Mouse (Mus musculus) stomach, embryonic 15.5 days (tissue): Measurements from ENCODE around the gene Hdac1. TPM values are rescaled to one million over a fixed set of nuclear protein-coding genes. Genes with fewer than 3 reads are reported as not detected.
A peak's percentile ranks its signal among the peaks of the same experiment; 100 is the strongest.

ENCODE experiments used
- ATAC-seq: fragments of 200-750 bp; cut with Nextera tagmentation; 2 replicates; pipeline ENCODE4 v1.8.0; 2017; ENCODE audit warnings: low read depth, moderate number of reproducible peaks, moderate TSS enrichment; ENCODE audit not compliant: insufficient read depth, low FRiP score
- H3K27ac ChIP-seq: fragments of 300-500 bp; sonication (generic); 2 replicates; pipeline ENCODE4 v1.5.1; 2015; ENCODE audit warnings: mild to moderate bottlenecking, inconsistent platforms
- H3K27me3 ChIP-seq: fragments of 300-500 bp; sonication (generic); replicated peaks from 2 replicates; pipeline ENCODE4 v1.6.1; 2015; ENCODE audit warnings: inconsistent platforms
- H3K36me3 ChIP-seq: fragments of 300-500 bp; sonication (generic); 2 replicates; pipeline ENCODE4 v1.6.1; 2015; ENCODE audit warnings: inconsistent platforms
- H3K4me1 ChIP-seq: fragments of 300-500 bp; sonication (generic); 2 replicates; pipeline ENCODE4 v1.6.1; 2015; ENCODE audit warnings: inconsistent platforms
- H3K4me2 ChIP-seq: fragments of 300-500 bp; sonication (generic); 2 replicates; pipeline ENCODE4 v1.6.1; 2015; ENCODE audit warnings: mild to moderate bottlenecking, inconsistent platforms
- H3K4me3 ChIP-seq: fragments of 300-500 bp; sonication (generic); replicated peaks from 2 replicates; pipeline ENCODE4 v1.5.1; 2015; ENCODE audit warnings: inconsistent platforms
- H3K9ac ChIP-seq: fragments of 300-500 bp; sonication (generic); 2 replicates; pipeline ENCODE4 v1.6.1; 2015; ENCODE audit warnings: inconsistent platforms
- H3K9me3 ChIP-seq: fragments of 300-500 bp; sonication (generic); 2 replicates; pipeline ENCODE4 v1.6.1; 2016; ENCODE audit warnings: inconsistent platforms
- WGBS: fragments of 180-500 bp; shearing (Covaris S2); methylation state at CpG from one replicate; pipeline ENCODE4 v1.1.7; 2015; 5-methylcytosine and 5-hydroxymethylcytosine counted together
- polyA plus RNA-seq: library from polyadenylated mRNA; unstranded; fragments of >200 nt; fragmentation: Nextera tagmentation; extraction: Ambion mirVana; gene quantifications from 2 replicates; pipeline ENCODE4 v1.2.1, GENCODE M21; 2015

The Hdac1 gene
- polyA plus RNA-seq, 1 experiment from 2014 or later = 197 TPM

GRCm38 (mm10) chr4:129575171-129575844, 32.8 kb upstream of the Hdac1 start:
- no peak overlapping the region for H3K4me2 ChIP-seq
- no peak overlapping the region; the same call in 1 of the 2 replicates for H3K27ac ChIP-seq
- no peaks in the 10 kb centered on the region for H3K9me3 ChIP-seq
- no peak for ATAC-seq
- no peaks in the 10 kb centered on the region for H3K4me1 ChIP-seq
- H3K36me3 ChIP-seq = no peaks in the 10 kb centered on the region
- WGBS = 35% methylated on average over 7 of the region's 8 CpGs
- no peaks in the 10 kb centered on the region for H3K27me3 ChIP-seq
- H3K4me3 ChIP-seq = no peak overlapping the region
- H3K9ac ChIP-seq = no peak overlapping the region

DNA sequence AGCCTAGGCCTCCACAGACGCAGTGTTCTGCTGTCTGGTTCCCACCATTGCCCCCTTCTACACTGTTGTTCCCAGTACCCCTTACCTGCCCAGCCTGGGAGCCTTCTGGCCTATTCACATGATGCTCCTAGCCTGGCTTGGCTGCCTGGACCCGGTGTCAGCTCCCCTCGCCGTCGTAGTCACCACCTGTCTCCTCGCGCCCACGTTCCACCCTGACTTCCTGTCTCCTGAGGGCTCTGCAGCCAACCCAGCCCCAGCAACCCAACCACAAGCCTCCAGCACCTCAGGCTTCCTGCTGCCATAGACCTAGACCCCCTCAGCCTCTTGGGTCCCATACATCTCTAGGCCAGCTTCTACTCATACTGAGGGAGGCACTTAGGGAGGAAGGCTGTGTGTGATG, 30.9 kb upstream of the Hdac1 start, which contains the start of gene Lck:
Gene Lck (minus strand): TSS at position 212 of the 400 bp plus-strand sequence.
- H3K4me1 ChIP-seq = no peaks in the 10 kb centered on the region
- no peak within 1 kb of the TSS for H3K4me2 ChIP-seq
- H3K36me3 ChIP-seq = no peaks in the 10 kb centered on the region
- no peaks in the 10 kb centered on the region for H3K27me3 ChIP-seq
- no peak within 1 kb of the TSS for H3K9ac ChIP-seq
- no peak within 1 kb of the TSS for H3K4me3 ChIP-seq
- H3K9me3 ChIP-seq = no peaks in the 10 kb centered on the region
- ATAC-seq = no peak
- WGBS = 92% methylated on average over 8 of the region's 8 CpGs
- no peak within 1 kb of the TSS for H3K27ac ChIP-seq

GRCm38 (mm10) chr4:129573093-129573370, 30.5 kb upstream of the Hdac1 start:
- ATAC-seq = no peak
- Histone ChIP-seq H3K4me1 (no peaks in the 10 kb centered on the region), H3K9me3 (no peaks in the 10 kb centered on the region), H3K4me2 (no peak overlapping the region), H3K36me3 (no peaks in the 10 kb centered on the region), H3K9ac (no peak overlapping the region), H3K4me3 (no peak overlapping the region), H3K27me3 (no peaks in the 10 kb centered on the region), H3K27ac (no peak overlapping the region)
- WGBS = 97% methylated on average over 4 of the region's 4 CpGs

- H3K27ac ChIP-seq = no peak overlapping the region
- no peak overlapping the region for H3K9ac ChIP-seq
- ATAC-seq = no peak
- H3K9me3 ChIP-seq = no peaks in the 10 kb centered on the region
- H3K4me1 ChIP-seq = no peaks in the 10 kb centered on the region
- no peak overlapping the region for H3K4me2 ChIP-seq
- 75% methylated on average over 13 of the region's 13 CpGs for whole genome bisulfite sequencing
- H3K4me3 ChIP-seq = no peak overlapping the region
- no peaks in the 10 kb centered on the region for H3K27me3 ChIP-seq
- no peaks in the 10 kb centered on the region for H3K36me3 ChIP-seq
Observed at GRCm38 (mm10) chr4:129572236-129573092, 30.0 kb upstream of the Hdac1 start.

DNA sequence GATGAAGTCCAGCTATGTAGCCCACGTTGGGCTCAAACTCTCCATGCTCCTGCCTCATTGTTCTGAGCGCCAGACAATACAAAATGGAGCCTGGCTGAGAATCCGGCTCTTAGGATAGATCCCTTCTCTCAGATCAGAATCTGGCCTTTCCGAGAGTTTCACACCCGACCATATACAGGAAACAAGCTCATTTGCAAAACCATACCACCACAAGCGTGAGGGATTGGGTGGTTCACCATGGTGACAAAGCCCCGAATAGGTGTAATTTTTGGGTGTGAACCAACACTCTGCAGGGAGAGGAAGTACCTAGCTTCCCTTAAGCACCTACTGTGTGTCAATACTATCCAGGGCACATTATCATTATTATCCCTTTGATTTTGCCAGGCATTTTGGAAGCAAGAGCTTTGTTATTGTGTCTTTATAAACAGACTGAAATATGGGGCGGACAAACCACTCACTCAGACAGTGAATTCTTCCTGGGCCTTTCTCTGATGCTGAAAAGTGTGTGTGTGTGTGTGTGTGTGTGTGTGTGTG, 29.1 kb upstream of the Hdac1 start:
- Histone ChIP-seq H3K9ac (no peak overlapping the region), H3K27me3 (no peaks in the 10 kb centered on the region), H3K9me3 (no peaks in the 10 kb centered on the region), H3K27ac (no peak overlapping the region), H3K4me1 (no peaks in the 10 kb centered on the region), H3K4me2 (no peak overlapping the region), H3K36me3 (no peaks in the 10 kb centered on the region), H3K4me3 (no peak overlapping the region)
- ATAC-seq = no peak
- 64% methylated on average over 8 of the region's 8 CpGs for WGBS

DNA sequence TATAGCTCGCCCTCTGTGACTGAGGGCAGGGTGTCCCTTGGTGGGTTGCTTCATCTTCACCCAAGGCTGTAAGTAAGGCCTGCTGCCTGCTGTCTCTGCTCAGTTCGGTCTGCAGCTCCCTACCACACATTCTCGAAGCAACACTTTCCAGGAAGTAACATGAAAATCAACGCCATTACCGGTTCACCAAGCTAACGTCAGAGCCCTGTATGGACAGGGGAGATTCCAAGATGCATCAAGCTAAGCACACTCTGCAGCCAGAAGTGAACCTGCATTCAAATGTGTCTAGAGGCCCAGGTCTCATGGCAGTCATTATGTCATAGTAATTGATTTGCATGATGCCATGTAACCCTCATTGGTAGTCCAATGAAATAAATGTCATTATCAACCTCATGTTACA, 27.5 kb upstream of the Hdac1 start:
- WGBS = 91% methylated on average over 6 of the region's 6 CpGs
- no peaks in the 10 kb centered on the region for H3K27me3 ChIP-seq
- ATAC-seq = no peak
- no peak overlapping the region for H3K9ac ChIP-seq
- H3K27ac ChIP-seq = no peak overlapping the region
- no peak overlapping the region for H3K4me3 ChIP-seq
- H3K36me3 ChIP-seq = no peaks in the 10 kb centered on the region
- H3K4me1 ChIP-seq = no peaks in the 10 kb centered on the region
- no peaks in the 10 kb centered on the region for H3K9me3 ChIP-seq
- H3K4me2 ChIP-seq = no peak overlapping the region

DNA sequence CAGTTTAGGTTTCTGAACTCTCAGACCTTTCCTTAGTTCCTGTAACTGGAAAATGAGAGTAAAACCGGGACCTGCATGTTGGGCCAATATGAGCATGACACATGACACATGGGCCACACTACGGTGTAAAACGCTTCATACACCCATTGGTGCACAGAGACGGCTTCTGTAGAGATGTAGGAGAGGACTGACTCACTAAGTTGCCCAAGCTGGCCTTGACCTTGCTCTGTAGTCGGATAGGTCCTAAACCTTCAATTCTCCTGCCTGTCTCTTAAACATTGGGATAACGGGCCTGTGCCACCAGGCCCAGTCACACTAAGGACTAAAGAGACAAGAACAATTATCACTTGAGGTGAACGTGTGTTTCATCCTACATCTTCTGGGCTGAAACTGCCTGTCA, 25.9 kb upstream of the Hdac1 start:
- no peaks in the 10 kb centered on the region for H3K9me3 ChIP-seq
- H3K27ac ChIP-seq = no peak overlapping the region
- no peak overlapping the region for H3K4me2 ChIP-seq
- WGBS = 90% methylated on average over 7 of the region's 7 CpGs
- ATAC-seq = no peak
- H3K27me3 ChIP-seq = no peaks in the 10 kb centered on the region
- no peaks in the 10 kb centered on the region for H3K36me3 ChIP-seq
- peaks cover 6% of the 10 kb centered on the region; the same call in 1 of the 2 replicates for H3K4me1 ChIP-seq
- H3K9ac ChIP-seq = no peak overlapping the region
- H3K4me3 ChIP-seq = no peak overlapping the region

- Histone ChIP-seq H3K9ac (no peak overlapping the region), H3K27ac (no peak overlapping the region), H3K9me3 (no peaks in the 10 kb centered on the region), H3K4me2 (no peak overlapping the region), H3K4me1 (peaks cover 7% of the 10 kb centered on the region; the same call in 1 of the 2 replicates), H3K27me3 (no peaks in the 10 kb centered on the region), H3K36me3 (no peaks in the 10 kb centered on the region), H3K4me3 (no peak overlapping the region)
- WGBS = 74% methylated on average over 6 of the region's 6 CpGs
- ATAC-seq = no peak
Observed at GRCm38 (mm10) chr4:129565139-129565538, 22.6 kb upstream of the Hdac1 start.

DNA sequence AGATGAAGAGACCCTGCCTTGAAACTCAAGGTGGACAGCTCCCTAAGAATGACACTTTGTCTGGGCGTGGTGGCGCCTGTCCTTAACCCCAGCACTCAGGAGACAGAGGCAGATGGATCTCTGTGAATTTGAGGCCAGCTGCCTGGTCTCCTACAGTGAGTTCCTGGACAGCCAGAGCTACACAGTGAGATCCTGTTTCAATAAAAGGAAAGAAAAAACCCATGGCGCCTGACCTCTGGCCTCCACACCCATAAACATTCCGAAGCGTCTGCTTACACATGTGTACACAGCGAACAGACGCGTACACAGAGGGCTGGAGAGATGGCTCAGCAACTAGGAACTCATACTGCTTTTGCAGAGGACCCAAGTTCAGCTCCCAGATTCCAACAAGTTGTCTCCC, 21.2 kb upstream of the Hdac1 start:
- peaks cover 7% of the 10 kb centered on the region; the same call in 1 of the 2 replicates for H3K4me1 ChIP-seq
- WGBS = 23% methylated on average over 8 of the region's 8 CpGs
- ATAC-seq = 0 out of 2 replicates have a peak, but pooled peaks have one; percentile 35
- no peak overlapping the region for H3K27ac ChIP-seq
- no peaks in the 10 kb centered on the region for H3K9me3 ChIP-seq
- H3K4me3 ChIP-seq = no peak overlapping the region
- H3K27me3 ChIP-seq = no peaks in the 10 kb centered on the region
- H3K4me2 ChIP-seq = no peak overlapping the region
- no peak overlapping the region for H3K9ac ChIP-seq
- H3K36me3 ChIP-seq = no peaks in the 10 kb centered on the region

DNA sequence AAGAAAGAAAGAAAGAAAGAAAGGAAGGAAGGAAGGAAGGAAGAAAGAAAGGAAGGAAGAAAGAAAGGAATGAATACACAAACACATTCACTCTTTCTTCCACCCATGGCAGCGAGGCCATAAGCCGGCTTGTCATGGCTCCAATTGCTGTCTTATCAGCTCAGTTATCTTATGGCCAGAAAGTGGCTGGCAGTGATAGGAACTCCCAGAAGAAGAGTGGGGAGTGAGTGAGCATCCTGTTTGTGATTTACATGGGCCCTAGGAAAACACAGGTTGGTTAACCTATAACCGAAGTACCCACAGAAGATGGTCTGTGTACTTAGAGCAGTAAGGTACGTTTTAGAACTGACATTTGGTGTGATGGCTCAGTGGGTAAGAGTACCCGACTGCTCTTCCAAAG, 18.7 kb upstream of the Hdac1 start:
- WGBS = 70% methylated on average over 5 of the region's 5 CpGs
- H3K9ac ChIP-seq = no peak overlapping the region
- ATAC-seq = no peak
- peaks cover 13% of the 10 kb centered on the region; the same call in 1 of the 2 replicates for H3K4me1 ChIP-seq
- H3K36me3 ChIP-seq = no peaks in the 10 kb centered on the region
- no peak overlapping the region for H3K4me2 ChIP-seq
- no peaks in the 10 kb centered on the region for H3K9me3 ChIP-seq
- no peaks in the 10 kb centered on the region for H3K27me3 ChIP-seq
- H3K4me3 ChIP-seq = no peak overlapping the region
- H3K27ac ChIP-seq = no peak overlapping the region

GRCm38 (mm10) chr4:129558321-129558955, 15.9 kb upstream of the Hdac1 start:
- no peak for ATAC-seq
- Histone ChIP-seq H3K36me3 (no peaks in the 10 kb centered on the region), H3K9ac (no peak overlapping the region), H3K4me1 (peaks cover 14% of the 10 kb centered on the region), H3K27ac (no peak overlapping the region), H3K9me3 (no peaks in the 10 kb centered on the region), H3K27me3 (no peaks in the 10 kb centered on the region), H3K4me2 (no peak overlapping the region), H3K4me3 (no peak overlapping the region)
- WGBS = 85% methylated on average over 12 of the region's 12 CpGs
